Mouse (Mus musculus) CH12F3 (cell line): ENCODE results near the gene Lrsam1.

ENCODE experiments used
- in situ Hi-C: fragments of 300-500 bp; cut with MboI; formaldehyde crosslinking; loops from 2 replicates; pipeline ENCODE4 v1.14.3; 2020; ENCODE audit warnings: low sequenced_read_pairs

Lrsam1 gene

GRCm38 (mm10) chr2:32902126-32902525, 59.3 kb downstream of the Lrsam1 start:
- in situ Hi-C loops: no loop called here

GRCm38 (mm10) chr2:32898983-32899382, 62.4 kb downstream of the Lrsam1 start:
- in situ Hi-C loops: no loop called here

- in situ Hi-C loops: no loop called here
Measured at GRCm38 (mm10) chr2:32896507-32897147, 64.8 kb downstream of the Lrsam1 start.

- in situ Hi-C loops: no loop called here
Measured at GRCm38 (mm10) chr2:32895606-32896106, 65.8 kb downstream of the Lrsam1 start.

- in situ Hi-C loops: no loop called here
Measured at GRCm38 (mm10) chr2:32894097-32894496, 67.3 kb downstream of the Lrsam1 start.

- in situ Hi-C loops: no loop called here
Measured at GRCm38 (mm10) chr2:32892490-32892889, 68.9 kb downstream of the Lrsam1 start.

- in situ Hi-C loops: no loop called here
Measured at GRCm38 (mm10) chr2:32891278-32891677, 70.1 kb downstream of the Lrsam1 start.

GRCm38 (mm10) chr2:32890280-32890679, 71.1 kb downstream of the Lrsam1 start:
- in situ Hi-C loops: no loop called here

GRCm38 (mm10) chr2:32888551-32888950, 72.9 kb downstream of the Lrsam1 start:
- in situ Hi-C loops: no loop called here

GRCm38 (mm10) chr2:32888029-32888428, 73.4 kb downstream of the Lrsam1 start:
- in situ Hi-C loops: no loop called here

- in situ Hi-C loops: no loop called here
Measured at GRCm38 (mm10) chr2:32884745-32885144, 76.7 kb downstream of the Lrsam1 start.

GRCm38 (mm10) chr2:32882283-32883043, 79.0 kb downstream of the Lrsam1 start:
- in situ Hi-C loops: no loop called here

GRCm38 (mm10) chr2:32881723-32882122, 79.7 kb downstream of the Lrsam1 start:
- in situ Hi-C loops: no loop called here

GRCm38 (mm10) chr2:32881054-32881453, 80.4 kb downstream of the Lrsam1 start:
- in situ Hi-C loops: no loop called here

GRCm38 (mm10) chr2:32879593-32879992, 81.8 kb downstream of the Lrsam1 start:
- in situ Hi-C loops: no loop called here

- in situ Hi-C loops: no loop called here
Measured at GRCm38 (mm10) chr2:32878396-32878795, 83.0 kb downstream of the Lrsam1 start.

- in situ Hi-C loops: no loop called here
Measured at GRCm38 (mm10) chr2:32877761-32878393, 83.5 kb downstream of the Lrsam1 start.

GRCm38 (mm10) chr2:32877303-32877702, 84.1 kb downstream of the Lrsam1 start:
- in situ Hi-C loops: no loop called here

- in situ Hi-C loops: no loop called here
Measured at GRCm38 (mm10) chr2:32876490-32877302, 84.7 kb downstream of the Lrsam1 start.

GRCm38 (mm10) chr2:32875675-32876489, 85.5 kb downstream of the Lrsam1 start, which contains the start of gene Fam129b:
Gene Fam129b (plus strand): TSS chr2:32876114.
- in situ Hi-C loops: no loop called here
